Mouse (Mus musculus) frontal cortex, postnatal 36 days (tissue): ENCODE measurements around the gene 3110082I17Rik.

Experiments used
- DNase-seq, 2 experiments: peaks; one replicate each; pipeline ENCODE4 v3.0.0; 2022; ENCODE audit warnings: low spot score in 2 of 2

3110082I17Rik gene

GRCm38 (mm10) chr5:139460384-139461067 is at the start of gene 3110082I17Rik:
Gene 3110082I17Rik (minus strand): TSS chr5:139460527.
- peak; percentile 99 for DNase-seq

- no peak for DNase-seq
These were observed 45.9 kb upstream of the 3110082I17Rik start for GRCm38 (mm10) chr5:139506207-139506606.

GRCm38 (mm10) chr5:139505073-139505606 is 44.8 kb upstream of the 3110082I17Rik start:
- DNase-seq: peak; percentile 73 to 77

- DNase-seq: peak; percentile 24 to 42
These were observed 42.0 kb upstream of the 3110082I17Rik start for GRCm38 (mm10) chr5:139502281-139502680.

- no peak for DNase-seq
These were observed 38.5 kb upstream of the 3110082I17Rik start for GRCm38 (mm10) chr5:139498791-139499190.

- no peak for DNase-seq
These were observed 36.6 kb upstream of the 3110082I17Rik start for GRCm38 (mm10) chr5:139496939-139497338.

GRCm38 (mm10) chr5:139495019-139495669 is 34.8 kb upstream of the 3110082I17Rik start:
- peak; percentile 19 to 21 for DNase-seq

- no peak for DNase-seq
These were observed 33.4 kb upstream of the 3110082I17Rik start for GRCm38 (mm10) chr5:139493690-139494089.

GRCm38 (mm10) chr5:139491348-139491747 is 31.0 kb upstream of the 3110082I17Rik start:
- DNase-seq: no peak

- DNase-seq: no peak
These were observed 29.8 kb upstream of the 3110082I17Rik start for GRCm38 (mm10) chr5:139490131-139490530.

GRCm38 (mm10) chr5:139484185-139484814 is 24.0 kb upstream of the 3110082I17Rik start, which contains the start of gene Zfand2a:
Gene Zfand2a (minus strand): TSS chr5:139484549.
- peak; percentile 99 to 100 for DNase-seq

- no peak for DNase-seq
These were observed 23.0 kb upstream of the 3110082I17Rik start for GRCm38 (mm10) chr5:139483171-139483848.

- no peak for DNase-seq
These were observed 20.1 kb upstream of the 3110082I17Rik start for GRCm38 (mm10) chr5:139480406-139480805.

- DNase-seq: no peak
These were observed 18.8 kb upstream of the 3110082I17Rik start for GRCm38 (mm10) chr5:139479088-139479487.

- DNase-seq: peak in 1 of 2 experiments; percentile 57
These were observed 14.4 kb upstream of the 3110082I17Rik start for GRCm38 (mm10) chr5:139474741-139475140.

GRCm38 (mm10) chr5:139467998-139468397 is 7.7 kb upstream of the 3110082I17Rik start:
- DNase-seq: peak in 1 of 2 experiments; percentile 45

GRCm38 (mm10) chr5:139466801-139467200 is 6.5 kb upstream of the 3110082I17Rik start:
- DNase-seq: no peak

GRCm38 (mm10) chr5:139466373-139466772 is 6.0 kb upstream of the 3110082I17Rik start:
- no peak for DNase-seq

- DNase-seq: no peak
These were observed 4.5 kb upstream of the 3110082I17Rik start for GRCm38 (mm10) chr5:139464874-139465273.

- DNase-seq: no peak
These were observed 389 bp downstream of the 3110082I17Rik start for GRCm38 (mm10) chr5:139459938-139460337.

- DNase-seq: no peak
These were observed 3.1 kb downstream of the 3110082I17Rik start for GRCm38 (mm10) chr5:139457241-139457640.

GRCm38 (mm10) chr5:139455166-139455565 is 5.2 kb downstream of the 3110082I17Rik start:
- peak in 1 of 2 experiments; percentile 71 for DNase-seq
